Mouse (Mus musculus) intestine, embryonic 14.5 days (tissue): Measurements from ENCODE around the gene Mrpl19. TPM values are rescaled to one million over a fixed set of nuclear protein-coding genes. Genes with fewer than 3 reads are reported as not detected.
A peak's percentile ranks its signal among the peaks of the same experiment; 100 is the strongest.

Experiments used
- ATAC-seq: fragments of 200-750 bp; cut with Nextera tagmentation; replicated peaks from 2 replicates; pipeline ENCODE4 v1.8.0; 2017; ENCODE audit warnings: low read depth, moderate number of reproducible peaks, moderate TSS enrichment, moderate library complexity; ENCODE audit not compliant: low FRiP score, low TSS enrichment
- DNase-seq: peaks from one replicate; pipeline ENCODE4 v3.0.0-alpha.2; 2018; ENCODE audit warnings: low spot score
- H3K27ac ChIP-seq: fragments of 300-500 bp; sonication (generic); 2 replicates; pipeline ENCODE4 v1.5.1; 2014; ENCODE audit warnings: low read depth, mild to moderate bottlenecking, control low read depth
- H3K27me3 ChIP-seq: fragments of 300-500 bp; sonication (generic); replicated peaks from 2 replicates; pipeline ENCODE4 v1.6.1; 2014; ENCODE audit warnings: low read length, control low read depth; ENCODE audit not compliant: control insufficient read depth, insufficient read depth
- H3K36me3 ChIP-seq: fragments of 300-500 bp; sonication (generic); 2 replicates; pipeline ENCODE4 v1.6.1; 2014; ENCODE audit warnings: low read length, control low read depth; ENCODE audit not compliant: control insufficient read depth, insufficient read depth
- H3K4me1 ChIP-seq: fragments of 300-500 bp; sonication (generic); replicated peaks from 2 replicates; pipeline ENCODE4 v1.6.1; 2014; ENCODE audit warnings: low read length, control low read depth, mixed read lengths; ENCODE audit not compliant: control insufficient read depth, insufficient read depth
- H3K4me2 ChIP-seq: fragments of 300-500 bp; sonication (generic); 2 replicates; pipeline ENCODE4 v1.6.1; 2014; ENCODE audit warnings: low read length
- H3K4me3 ChIP-seq: fragments of 300-500 bp; sonication (generic); 2 replicates; pipeline ENCODE4 v1.5.1; 2014; ENCODE audit warnings: low read depth, low read length, control low read depth, mixed read lengths
- H3K9ac ChIP-seq: fragments of 300-500 bp; sonication (generic); 2 replicates; pipeline ENCODE4 v1.6.1; 2014; ENCODE audit warnings: mild to moderate bottlenecking, low read length
- H3K9me3 ChIP-seq: fragments of 300-500 bp; sonication (generic); 2 replicates; pipeline ENCODE4 v1.6.1; 2016; ENCODE audit warnings: low read length, control low read depth; ENCODE audit not compliant: control insufficient read depth
- WGBS: fragments of 180-500 bp; shearing (Covaris S2); extraction: QIAGEN DNeasy Blood & Tissue Kit; methylation state at CpG from one replicate; pipeline ENCODE4 v1.1.7; 2014; 5-methylcytosine and 5-hydroxymethylcytosine counted together
- polyA plus RNA-seq: library from polyadenylated mRNA; unstranded; fragments of >200 nt; fragmentation: Nextera tagmentation; extraction: Ambion mirVana; gene quantifications from 2 replicates; pipeline ENCODE4 v1.2.1, GENCODE M21; 2014

Gene Mrpl19
- 61.2 and 73.7 TPM in 2 replicates for polyA plus RNA-seq

- H3K27ac ChIP-seq = no peak within 1 kb of the TSS
- H3K36me3 ChIP-seq = peaks cover 36% of the 10 kb centered on the region
- H3K4me1 ChIP-seq = peaks cover 8% of the 10 kb centered on the region
- under 1% methylated on average over 44 of the region's 44 CpGs for WGBS
- H3K9me3 ChIP-seq = no peaks in the 10 kb centered on the region
- DNase-seq (peak; percentile 98), ATAC-seq (peak; percentile 94)
- H3K9ac ChIP-seq = peak within 1 kb of the TSS; percentile 63
- H3K4me3 ChIP-seq = peak within 1 kb of the TSS; percentile 85
- H3K4me2 ChIP-seq = peak within 1 kb of the TSS; percentile 74
- no peaks in the 10 kb centered on the region for H3K27me3 ChIP-seq
These were observed at the start of gene Mrpl19 for GRCm38 (mm10) chr6:81965296-81966067. TSS of gene Mrpl19 (minus strand) at chr6:81965958.

GRCm38 (mm10) chr6:82012392-82012791 lies 46.6 kb upstream of the Mrpl19 start:
- WGBS = 64% methylated on average over 1 of the region's 1 CpGs

GRCm38 (mm10) chr6:81990049-81990810 lies 24.5 kb upstream of the Mrpl19 start:
- no peak overlapping the region for H3K4me2 ChIP-seq
- no peaks in the 10 kb centered on the region for H3K9me3 ChIP-seq
- no peak for DNase-seq
- no peak overlapping the region for H3K27ac ChIP-seq
- WGBS = 51% methylated on average over 20 of the region's 20 CpGs
- H3K36me3 ChIP-seq = no peaks in the 10 kb centered on the region
- no peaks in the 10 kb centered on the region for H3K27me3 ChIP-seq
- ATAC-seq = no peak
- no peaks in the 10 kb centered on the region for H3K4me1 ChIP-seq
- no peak overlapping the region for H3K9ac ChIP-seq
- no peak overlapping the region for H3K4me3 ChIP-seq

More at GRCm38 (mm10) chr6:82012392-82012791, 46.6 kb upstream of the Mrpl19 start:
- no peak overlapping the region for H3K4me2 ChIP-seq
- H3K27ac ChIP-seq = no peak overlapping the region
- H3K27me3 ChIP-seq = no peaks in the 10 kb centered on the region
- no peaks in the 10 kb centered on the region for H3K9me3 ChIP-seq
- H3K4me1 ChIP-seq = no peaks in the 10 kb centered on the region
- DNase-seq (no peak), ATAC-seq (no peak)
- no peaks in the 10 kb centered on the region for H3K36me3 ChIP-seq
- H3K9ac ChIP-seq = no peak overlapping the region
- no peak overlapping the region for H3K4me3 ChIP-seq

GRCm38 (mm10) chr6:81988341-81988740 lies 22.6 kb upstream of the Mrpl19 start:
- no peak overlapping the region for H3K27ac ChIP-seq
- DNase-seq (no peak), ATAC-seq (no peak)
- no peaks in the 10 kb centered on the region for H3K4me1 ChIP-seq
- H3K9ac ChIP-seq = no peak overlapping the region
- no peaks in the 10 kb centered on the region for H3K9me3 ChIP-seq
- H3K36me3 ChIP-seq = no peaks in the 10 kb centered on the region
- 91% methylated on average over 5 of the region's 5 CpGs for WGBS
- no peak overlapping the region for H3K4me3 ChIP-seq
- H3K27me3 ChIP-seq = no peaks in the 10 kb centered on the region
- H3K4me2 ChIP-seq = no peak overlapping the region

- no peak overlapping the region for H3K9ac ChIP-seq
- DNase-seq = no peak
- no peak overlapping the region for H3K4me2 ChIP-seq
- no peak overlapping the region for H3K27ac ChIP-seq
- WGBS = 66% methylated on average over 3 of the region's 3 CpGs
- no peaks in the 10 kb centered on the region for H3K4me1 ChIP-seq
- H3K27me3 ChIP-seq = no peaks in the 10 kb centered on the region
- H3K36me3 ChIP-seq = no peaks in the 10 kb centered on the region
- no peak for ATAC-seq
- no peaks in the 10 kb centered on the region for H3K9me3 ChIP-seq
- H3K4me3 ChIP-seq = no peak overlapping the region
These were observed 21.8 kb upstream of the Mrpl19 start for GRCm38 (mm10) chr6:81987580-81987979.

- Histone ChIP-seq H3K27me3 (no peaks in the 10 kb centered on the region), H3K27ac (no peak overlapping the region), H3K4me1 (no peaks in the 10 kb centered on the region), H3K4me2 (no peak overlapping the region), H3K4me3 (no peak overlapping the region), H3K9ac (no peak overlapping the region), H3K36me3 (no peaks in the 10 kb centered on the region), H3K9me3 (no peaks in the 10 kb centered on the region)
- DNase-seq (peak; percentile 88), ATAC-seq (peak; percentile 85)
- 2% methylated on average over 9 of the region's 9 CpGs for WGBS
These were observed 21.3 kb upstream of the Mrpl19 start for GRCm38 (mm10) chr6:81987010-81987409.

- Histone ChIP-seq H3K9me3 (no peaks in the 10 kb centered on the region), H3K4me1 (no peaks in the 10 kb centered on the region), H3K27ac (no peak overlapping the region), H3K4me2 (no peak overlapping the region), H3K4me3 (no peak overlapping the region), H3K36me3 (no peaks in the 10 kb centered on the region), H3K9ac (no peak overlapping the region), H3K27me3 (no peaks in the 10 kb centered on the region)
- WGBS = 43% methylated on average over 5 of the region's 5 CpGs
- DNase-seq = no peak
- 0 out of 2 replicates have a peak, but pooled peaks have one; percentile 16 for ATAC-seq
These were observed 20.8 kb upstream of the Mrpl19 start for GRCm38 (mm10) chr6:81986599-81986998.

- Histone ChIP-seq H3K27me3 (no peaks in the 10 kb centered on the region), H3K9ac (no peak overlapping the region), H3K4me1 (no peaks in the 10 kb centered on the region), H3K4me3 (no peak overlapping the region), H3K9me3 (no peaks in the 10 kb centered on the region), H3K27ac (no peak overlapping the region), H3K36me3 (no peaks in the 10 kb centered on the region), H3K4me2 (no peak overlapping the region)
- ATAC-seq = no peak
- DNase-seq = no peak
- WGBS = 85% methylated on average over 8 of the region's 8 CpGs
These were observed 20.4 kb upstream of the Mrpl19 start for GRCm38 (mm10) chr6:81986171-81986570.
